In the genomic region with DNA sequence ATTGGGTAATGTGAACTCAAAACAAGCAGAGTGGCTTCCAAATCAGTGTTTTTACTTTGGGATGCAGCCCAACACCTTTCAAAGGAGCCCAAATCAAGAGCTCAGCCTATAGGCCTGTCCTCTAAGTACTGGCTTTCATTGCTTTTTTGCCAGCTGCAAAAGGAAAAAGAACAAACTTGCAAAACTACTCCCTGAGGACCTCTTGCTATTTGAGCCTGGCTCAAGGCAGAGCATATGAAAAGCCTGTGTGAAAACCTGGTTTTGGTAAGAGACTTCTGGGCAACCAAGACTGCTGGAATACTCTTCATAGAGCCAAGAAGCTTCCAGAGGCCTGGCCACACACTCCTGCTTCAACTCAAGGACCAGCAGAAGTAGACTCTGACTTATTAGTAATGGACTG, we compare ENCODE assay signal across 14 mouse cellular contexts.
DNase-seq lines count a peak whose midpoint lies in the region.
"Had no signal": no experiment of that assay in that cellular context is flagged by ENCODE, and none has a peak within 500 bp of the region (broad histone marks: within the 10 kb centered on the region; RNA-seq: fewer than 3 reads in every experiment).

No protein-coding gene starts in this region.

- peak; percentile 3 for DNase-seq in adrenal gland, adult 2 months
- DNase-seq in adrenal gland, postnatal 4 days (ENCODE audit: low spot score in 2 of 2): no peak
- peak; percentile 20 for DNase-seq in gastrocnemius, adult 18-20 months (ENCODE audit: low spot score)
- DNase-seq in gastrocnemius, postnatal 10 days: no peak
- peak; percentile 17 for DNase-seq in adrenal gland, postnatal 14 days
- DNase-seq in skeletal muscle tissue, adult 2 months (ENCODE audit: low read depth, low spot score): peak; percentile 44
- DNase-seq in retina, postnatal 1 day: no peak
- DNase-seq: cerebellum, adult 11-12 months; cerebellum, adult 9-10 months; cerebellum, postnatal 25 days; forebrain, postnatal 0 days; gastrocnemius, adult 2 months; heart, adult 2 months; heart, postnatal 14 days had no signal

Comparison
In these comparisons a context has a peak if more than half of its experiments do, and no peak if none do; other contexts are left out.
1. DNase-seq: peak in adrenal gland, adult 2 months (single experiment), gastrocnemius, adult 18-20 months (single experiment), adrenal gland, postnatal 14 days (single experiment) and skeletal muscle tissue, adult 2 months (single experiment); none in adrenal gland, postnatal 4 days (0 of 2), gastrocnemius, postnatal 10 days (single experiment) and retina, postnatal 1 day (single experiment).